Mouse (Mus musculus): ENCODE data around the gene Rapgef1. TPM values are rescaled to one million over a fixed set of nuclear protein-coding genes. Genes with fewer than 3 reads are reported as not detected.

Rapgef1 gene
- polyA plus RNA-seq, 1 experiment from 2014 or later: 13.4 TPM

- no peaks in the 10 kb centered on the region for H3K27me3 ChIP-seq (ENCODE audit: insufficient read depth, poor library complexity, severe bottlenecking)
- peaks cover 19% of the 10 kb centered on the region for H3K36me3 ChIP-seq
- no peaks in the 10 kb centered on the region for H3K9me3 ChIP-seq
- H3K4me3 ChIP-seq: no peak overlapping the region
- H3K4me1 ChIP-seq: peaks cover 31% of the 10 kb centered on the region
- 54% methylated on average over 2 of the region's 2 CpGs for WGBS
- no peak for DNase-seq (ENCODE audit: low spot score)
- no peak overlapping the region for H3K27ac ChIP-seq
Observed at GRCm38 (mm10) chr2:29684498-29684897, 65.0 kb downstream of the Rapgef1 start.

GRCm38 (mm10) chr2:29689014-29689413, 69.5 kb downstream of the Rapgef1 start:
- H3K27me3 ChIP-seq (ENCODE audit: insufficient read depth, poor library complexity, severe bottlenecking): no peaks in the 10 kb centered on the region
- H3K9me3 ChIP-seq: no peaks in the 10 kb centered on the region
- H3K4me1 ChIP-seq: peaks cover 39% of the 10 kb centered on the region
- no peak overlapping the region for H3K27ac ChIP-seq
- DNase-seq (ENCODE audit: low spot score): no peak
- 58% methylated on average over 7 of the region's 7 CpGs for WGBS
- H3K4me3 ChIP-seq: no peak overlapping the region
- H3K36me3 ChIP-seq: peaks cover 53% of the 10 kb centered on the region

GRCm38 (mm10) chr2:29689495-29689894, 70.0 kb downstream of the Rapgef1 start:
- peaks cover 53% of the 10 kb centered on the region for H3K36me3 ChIP-seq
- peaks cover 34% of the 10 kb centered on the region for H3K4me1 ChIP-seq
- WGBS: 43% methylated on average over 2 of the region's 2 CpGs
- no peak for DNase-seq (ENCODE audit: low spot score)
- H3K27me3 ChIP-seq (ENCODE audit: insufficient read depth, poor library complexity, severe bottlenecking): no peaks in the 10 kb centered on the region
- no peak overlapping the region for H3K4me3 ChIP-seq
- no peaks in the 10 kb centered on the region for H3K9me3 ChIP-seq
- H3K27ac ChIP-seq: no peak overlapping the region

- Histone ChIP-seq H3K4me1 (peaks cover 26% of the 10 kb centered on the region), H3K4me3 (no peak overlapping the region), H3K9me3 (no peaks in the 10 kb centered on the region), H3K27ac (0 out of 2 replicates have a peak overlapping the region, but pooled peaks have one; percentile 37), H3K27me3 (ENCODE audit: insufficient read depth, poor library complexity, severe bottlenecking) (no peaks in the 10 kb centered on the region), H3K36me3 (peaks cover 61% of the 10 kb centered on the region)
- WGBS: 61% methylated on average over 5 of the region's 5 CpGs
- no peak for DNase-seq (ENCODE audit: low spot score)
Observed at GRCm38 (mm10) chr2:29691068-29691467, 71.5 kb downstream of the Rapgef1 start.

- Histone ChIP-seq H3K4me1 (peaks cover 26% of the 10 kb centered on the region), H3K36me3 (peaks cover 61% of the 10 kb centered on the region), H3K9me3 (no peaks in the 10 kb centered on the region), H3K27ac (peak overlapping the region; percentile 37; the same call in 1 of the 2 replicates), H3K4me3 (no peak overlapping the region), H3K27me3 (ENCODE audit: insufficient read depth, poor library complexity, severe bottlenecking) (no peaks in the 10 kb centered on the region)
- no peak for DNase-seq (ENCODE audit: low spot score)
- 65% methylated on average over 6 of the region's 6 CpGs for WGBS
Observed at GRCm38 (mm10) chr2:29691507-29691906, 72.0 kb downstream of the Rapgef1 start.

GRCm38 (mm10) chr2:29692192-29692591, 72.7 kb downstream of the Rapgef1 start:
- H3K4me1 ChIP-seq: peaks cover 26% of the 10 kb centered on the region
- no peak for DNase-seq (ENCODE audit: low spot score)
- WGBS: 89% methylated on average over 2 of the region's 2 CpGs
- no peaks in the 10 kb centered on the region for H3K27me3 ChIP-seq (ENCODE audit: insufficient read depth, poor library complexity, severe bottlenecking)
- peaks cover 60% of the 10 kb centered on the region for H3K36me3 ChIP-seq
- H3K9me3 ChIP-seq: no peaks in the 10 kb centered on the region
- H3K4me3 ChIP-seq: no peak overlapping the region
- H3K27ac ChIP-seq: no peak overlapping the region

GRCm38 (mm10) chr2:29696207-29696800, 76.8 kb downstream of the Rapgef1 start:
- Histone ChIP-seq H3K9me3 (no peaks in the 10 kb centered on the region), H3K4me3 (no peak overlapping the region), H3K27ac (no peak overlapping the region), H3K36me3 (peaks cover 68% of the 10 kb centered on the region), H3K4me1 (peaks cover 9% of the 10 kb centered on the region), H3K27me3 (ENCODE audit: insufficient read depth, poor library complexity, severe bottlenecking) (no peaks in the 10 kb centered on the region)
- 88% methylated on average over 7 of the region's 7 CpGs for WGBS
- no peak for DNase-seq (ENCODE audit: low spot score)

- Histone ChIP-seq H3K36me3 (peaks cover 72% of the 10 kb centered on the region), H3K4me1 (0 out of 2 replicates have a peak, but pooled peaks cover 2% of the 10 kb centered on the region), H3K9me3 (no peaks in the 10 kb centered on the region), H3K27me3 (ENCODE audit: insufficient read depth, poor library complexity, severe bottlenecking) (no peaks in the 10 kb centered on the region), H3K4me3 (no peak overlapping the region), H3K27ac (no peak overlapping the region)
- DNase-seq (ENCODE audit: low spot score): no peak
- 87% methylated on average over 6 of the region's 6 CpGs for WGBS
Observed at GRCm38 (mm10) chr2:29698421-29699290, 79.1 kb downstream of the Rapgef1 start.

GRCm38 (mm10) chr2:29700898-29701297, 81.4 kb downstream of the Rapgef1 start:
- Histone ChIP-seq H3K27me3 (ENCODE audit: insufficient read depth, poor library complexity, severe bottlenecking) (no peaks in the 10 kb centered on the region), H3K4me3 (no peak overlapping the region), H3K9me3 (no peaks in the 10 kb centered on the region), H3K36me3 (peaks cover 83% of the 10 kb centered on the region), H3K27ac (no peak overlapping the region), H3K4me1 (0 out of 2 replicates have a peak, but pooled peaks cover 2% of the 10 kb centered on the region)
- no peak for DNase-seq (ENCODE audit: low spot score)

- Histone ChIP-seq H3K4me3 (no peak overlapping the region), H3K36me3 (peaks cover 82% of the 10 kb centered on the region), H3K4me1 (0 out of 2 replicates have a peak, but pooled peaks cover 2% of the 10 kb centered on the region), H3K27ac (no peak overlapping the region), H3K9me3 (no peaks in the 10 kb centered on the region), H3K27me3 (ENCODE audit: insufficient read depth, poor library complexity, severe bottlenecking) (no peaks in the 10 kb centered on the region)
- WGBS: 79% methylated on average over 6 of the region's 6 CpGs
- DNase-seq (ENCODE audit: low spot score): no peak
Observed at GRCm38 (mm10) chr2:29701393-29701792, 81.9 kb downstream of the Rapgef1 start.

GRCm38 (mm10) chr2:29702189-29702588, 82.7 kb downstream of the Rapgef1 start:
- H3K9me3 ChIP-seq: no peaks in the 10 kb centered on the region
- H3K27me3 ChIP-seq (ENCODE audit: insufficient read depth, poor library complexity, severe bottlenecking): no peaks in the 10 kb centered on the region
- peaks cover 88% of the 10 kb centered on the region for H3K36me3 ChIP-seq
- no peak overlapping the region for H3K27ac ChIP-seq
- DNase-seq (ENCODE audit: low spot score): no peak
- WGBS: 95% methylated on average over 8 of the region's 8 CpGs
- no peak overlapping the region for H3K4me3 ChIP-seq
- H3K4me1 ChIP-seq: 0 out of 2 replicates have a peak, but pooled peaks cover 2% of the 10 kb centered on the region

- Histone ChIP-seq H3K27ac (no peak overlapping the region), H3K4me1 (0 out of 2 replicates have a peak, but pooled peaks cover 2% of the 10 kb centered on the region), H3K36me3 (peaks cover 96% of the 10 kb centered on the region), H3K4me3 (no peak overlapping the region), H3K9me3 (no peaks in the 10 kb centered on the region), H3K27me3 (ENCODE audit: insufficient read depth, poor library complexity, severe bottlenecking) (no peaks in the 10 kb centered on the region)
- 87% methylated on average over 9 of the region's 9 CpGs for WGBS
- DNase-seq (ENCODE audit: low spot score): no peak
Observed at GRCm38 (mm10) chr2:29703104-29704081, 83.9 kb downstream of the Rapgef1 start.

Measured in heart, embryonic 10.5 days (tissue).